Mouse (Mus musculus) forebrain, embryonic 15.5 days (tissue): ENCODE measurements at regions not wholly inside any gene's neighbourhood (a gene's known extent, or its start where the extent isn't known, plus 50 kb on each side); places are given as distances from the start of the nearest gene placed in this dataset.

Source experiments
- ATAC-seq: fragments of 200-750 bp; cut with Nextera tagmentation; replicated peaks from 2 replicates; pipeline ENCODE4 v1.8.0; 2017; ENCODE audit warnings: mild to moderate bottlenecking, moderate TSS enrichment, moderate library complexity
- H3K27ac ChIP-seq: fragments of 300-500 bp; sonication (generic); replicated peaks from 2 replicates; pipeline ENCODE4 v1.5.1; 2015; ENCODE audit warnings: mild to moderate bottlenecking, inconsistent platforms
- H3K27me3 ChIP-seq: fragments of 300-500 bp; sonication (generic); 2 replicates; pipeline ENCODE4 v1.6.1; 2015; ENCODE audit warnings: inconsistent platforms
- H3K36me3 ChIP-seq: fragments of 300-500 bp; sonication (generic); 2 replicates; pipeline ENCODE4 v1.6.1; 2015; ENCODE audit warnings: mild to moderate bottlenecking, inconsistent platforms
- H3K4me1 ChIP-seq: fragments of 300-500 bp; sonication (generic); 2 replicates; pipeline ENCODE4 v1.6.1; 2015; ENCODE audit warnings: inconsistent platforms
- H3K4me2 ChIP-seq: fragments of 300-500 bp; sonication (generic); replicated peaks from 2 replicates; pipeline ENCODE4 v1.6.1; 2015; ENCODE audit warnings: mild to moderate bottlenecking, inconsistent platforms
- H3K4me3 ChIP-seq: fragments of 300-500 bp; sonication (generic); 2 replicates; pipeline ENCODE4 v1.5.1; 2015; ENCODE audit warnings: mild to moderate bottlenecking, inconsistent platforms
- H3K9ac ChIP-seq: fragments of 300-500 bp; sonication (generic); replicated peaks from 2 replicates; pipeline ENCODE4 v1.6.1; 2015; ENCODE audit warnings: mild to moderate bottlenecking, inconsistent platforms
- H3K9me3 ChIP-seq: fragments of 300-500 bp; sonication (generic); 2 replicates; pipeline ENCODE4 v1.6.1; 2016; ENCODE audit warnings: inconsistent platforms
- WGBS: fragments of 180-500 bp; shearing (Covaris S2); methylation state at CpG from one replicate; pipeline ENCODE4 v1.1.7; 2015; ENCODE audit warnings: mixed read lengths; 5-methylcytosine and 5-hydroxymethylcytosine counted together

DNA sequence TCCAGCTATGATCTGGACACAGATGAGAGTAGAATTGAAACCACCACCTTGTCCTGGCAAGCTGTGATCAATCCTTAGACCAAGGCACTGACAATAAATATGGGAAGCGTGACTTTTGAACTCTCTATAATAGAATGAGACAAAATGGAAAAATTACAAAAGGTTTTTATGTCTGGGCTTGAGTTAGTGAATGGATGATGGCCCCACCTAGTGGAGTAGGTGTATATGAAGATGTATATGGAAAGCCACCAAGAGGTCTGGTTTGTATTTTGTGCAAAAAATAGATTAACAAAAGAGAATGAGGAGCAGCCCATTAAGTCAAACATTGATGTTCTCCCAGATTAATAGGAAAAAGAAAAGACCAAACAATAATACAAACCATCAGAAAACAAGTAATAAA, 172.5 kb downstream of the Tacr3 start:
- Histone ChIP-seq H3K27me3 (no peaks in the 10 kb centered on the region), H3K4me3 (no peak overlapping the region), H3K9ac (no peak overlapping the region), H3K36me3 (no peaks in the 10 kb centered on the region), H3K27ac (no peak overlapping the region), H3K4me1 (no peaks in the 10 kb centered on the region), H3K4me2 (no peak overlapping the region), H3K9me3 (no peaks in the 10 kb centered on the region)
- no peak for ATAC-seq
- 93% methylated on average over 1 of the region's 1 CpGs for WGBS

GRCm38 (mm10) chr3:135015784-135016183, 187.0 kb downstream of the Tacr3 start:
- H3K9ac ChIP-seq: no peak overlapping the region
- no peak overlapping the region for H3K4me2 ChIP-seq
- WGBS: 84% methylated on average over 4 of the region's 4 CpGs
- H3K9me3 ChIP-seq: no peaks in the 10 kb centered on the region
- no peaks in the 10 kb centered on the region for H3K4me1 ChIP-seq
- H3K27ac ChIP-seq: no peak overlapping the region
- no peaks in the 10 kb centered on the region for H3K27me3 ChIP-seq
- no peak for ATAC-seq
- H3K4me3 ChIP-seq: no peak overlapping the region
- no peaks in the 10 kb centered on the region for H3K36me3 ChIP-seq

- H3K27me3 ChIP-seq: no peaks in the 10 kb centered on the region
- no peak overlapping the region for H3K9ac ChIP-seq
- 84% methylated on average over 2 of the region's 2 CpGs for WGBS
- ATAC-seq: no peak
- H3K4me2 ChIP-seq: no peak overlapping the region
- H3K4me3 ChIP-seq: no peak overlapping the region
- H3K27ac ChIP-seq: no peak overlapping the region
- H3K4me1 ChIP-seq: no peaks in the 10 kb centered on the region
- H3K36me3 ChIP-seq: no peaks in the 10 kb centered on the region
- no peaks in the 10 kb centered on the region for H3K9me3 ChIP-seq
Observed at GRCm38 (mm10) chr3:135024366-135024765, 188.0 kb upstream of the Cenpe start.

GRCm38 (mm10) chr3:135024799-135025198, 187.5 kb upstream of the Cenpe start:
- Histone ChIP-seq H3K9me3 (no peaks in the 10 kb centered on the region), H3K4me2 (no peak overlapping the region), H3K27me3 (no peaks in the 10 kb centered on the region), H3K27ac (no peak overlapping the region), H3K4me1 (no peaks in the 10 kb centered on the region), H3K4me3 (no peak overlapping the region), H3K36me3 (no peaks in the 10 kb centered on the region), H3K9ac (no peak overlapping the region)
- whole genome bisulfite sequencing: 84% methylated on average over 1 of the region's 1 CpGs
- no peak for ATAC-seq

- no peak for ATAC-seq
- H3K9me3 ChIP-seq: no peaks in the 10 kb centered on the region
- WGBS: 91% methylated on average over 2 of the region's 2 CpGs
- no peaks in the 10 kb centered on the region for H3K4me1 ChIP-seq
- no peak overlapping the region for H3K4me2 ChIP-seq
- H3K27ac ChIP-seq: no peak overlapping the region
- no peak overlapping the region for H3K4me3 ChIP-seq
- H3K36me3 ChIP-seq: no peaks in the 10 kb centered on the region
- H3K27me3 ChIP-seq: no peaks in the 10 kb centered on the region
- no peak overlapping the region for H3K9ac ChIP-seq
Observed at GRCm38 (mm10) chr3:135032483-135032882, 179.9 kb upstream of the Cenpe start.

DNA sequence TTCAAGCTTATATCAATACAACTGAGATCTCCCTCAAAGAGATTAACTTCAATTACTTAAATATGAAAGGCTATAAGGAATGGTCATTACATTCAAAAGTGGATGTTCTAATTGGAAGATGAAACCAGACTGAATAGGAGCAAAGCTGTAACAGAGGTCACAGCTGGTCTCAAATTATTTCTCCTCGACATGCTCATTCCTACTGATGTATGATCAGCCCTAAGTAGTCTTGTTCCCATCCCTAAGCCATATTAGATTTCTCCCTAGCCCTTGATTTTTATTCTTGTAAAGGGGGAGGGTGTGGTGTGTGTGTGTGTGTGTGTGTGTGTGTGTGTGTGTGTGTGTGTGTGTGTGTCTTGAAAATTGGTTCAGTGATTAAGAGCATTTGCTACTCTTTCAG, 175.0 kb upstream of the Cenpe start:
- 2% methylated on average over 1 of the region's 1 CpGs for WGBS
- Histone ChIP-seq H3K27ac (no peak overlapping the region), H3K9me3 (no peaks in the 10 kb centered on the region), H3K27me3 (no peaks in the 10 kb centered on the region), H3K4me2 (no peak overlapping the region), H3K4me3 (no peak overlapping the region), H3K9ac (no peak overlapping the region), H3K4me1 (no peaks in the 10 kb centered on the region), H3K36me3 (no peaks in the 10 kb centered on the region)
- no peak for ATAC-seq

DNA sequence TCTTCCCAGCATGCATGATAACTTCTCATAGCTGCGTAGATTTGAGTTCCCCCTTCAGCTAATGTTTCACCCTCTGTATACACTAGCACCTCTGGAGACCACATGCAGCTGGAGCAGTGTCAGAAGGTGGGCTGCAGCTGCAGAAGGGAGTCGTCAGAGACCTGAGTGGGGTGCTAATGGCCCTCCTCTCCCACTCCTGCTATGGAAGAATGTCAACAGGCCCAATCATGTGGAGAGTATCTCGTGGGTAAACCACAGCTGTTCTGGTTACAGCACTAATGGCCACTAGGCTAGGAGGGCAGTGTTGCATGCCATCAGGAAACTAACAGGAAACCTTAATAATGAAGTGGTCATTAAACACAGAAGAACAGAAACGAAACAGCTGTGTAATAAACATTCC, 170.1 kb upstream of the Cenpe start:
- Histone ChIP-seq H3K27ac (no peak overlapping the region), H3K4me1 (no peaks in the 10 kb centered on the region), H3K36me3 (no peaks in the 10 kb centered on the region), H3K9me3 (no peaks in the 10 kb centered on the region), H3K4me2 (no peak overlapping the region), H3K4me3 (no peak overlapping the region), H3K9ac (no peak overlapping the region), H3K27me3 (no peaks in the 10 kb centered on the region)
- 60% methylated on average over 4 of the region's 4 CpGs for WGBS
- ATAC-seq: no peak

DNA sequence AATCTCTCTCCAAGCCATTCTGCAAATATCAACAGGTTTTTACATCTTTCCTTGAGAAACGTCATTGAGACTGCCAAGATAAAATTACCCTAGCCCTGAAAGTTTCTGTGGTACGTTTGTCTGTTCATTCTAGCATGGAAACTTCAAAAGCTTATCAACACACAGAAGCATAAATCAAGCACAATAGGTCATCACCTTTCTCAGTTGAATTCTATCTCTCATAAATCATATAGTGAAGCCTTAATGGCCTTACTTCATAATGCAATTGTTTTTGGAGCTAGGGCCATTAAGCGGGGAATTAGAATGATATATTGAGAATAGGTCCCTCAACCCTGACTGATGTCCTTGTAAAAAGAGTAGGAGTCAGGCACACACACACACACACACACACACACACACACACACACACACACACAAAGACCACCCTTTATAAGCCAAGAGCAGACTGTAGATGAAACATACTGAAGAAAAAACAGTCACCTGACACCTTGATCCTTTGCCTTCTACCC, 166.5 kb upstream of the Cenpe start:
- no peaks in the 10 kb centered on the region for H3K9me3 ChIP-seq
- 80% methylated on average over 3 of the region's 3 CpGs for WGBS
- H3K4me1 ChIP-seq: no peaks in the 10 kb centered on the region
- H3K9ac ChIP-seq: no peak overlapping the region
- no peak overlapping the region for H3K4me3 ChIP-seq
- H3K27ac ChIP-seq: no peak overlapping the region
- no peaks in the 10 kb centered on the region for H3K36me3 ChIP-seq
- no peaks in the 10 kb centered on the region for H3K27me3 ChIP-seq
- ATAC-seq: no peak
- H3K4me2 ChIP-seq: no peak overlapping the region

GRCm38 (mm10) chr3:135091487-135091886, 120.8 kb upstream of the Cenpe start:
- Histone ChIP-seq H3K27me3 (no peaks in the 10 kb centered on the region), H3K4me2 (no peak overlapping the region), H3K4me1 (no peaks in the 10 kb centered on the region), H3K9me3 (no peaks in the 10 kb centered on the region), H3K27ac (no peak overlapping the region), H3K9ac (no peak overlapping the region), H3K4me3 (no peak overlapping the region), H3K36me3 (no peaks in the 10 kb centered on the region)
- ATAC-seq: no peak

- Histone ChIP-seq H3K4me1 (no peaks in the 10 kb centered on the region), H3K27me3 (no peaks in the 10 kb centered on the region), H3K9me3 (no peaks in the 10 kb centered on the region), H3K27ac (no peak overlapping the region), H3K9ac (no peak overlapping the region), H3K4me2 (no peak overlapping the region), H3K36me3 (no peaks in the 10 kb centered on the region), H3K4me3 (no peak overlapping the region)
- WGBS: 60% methylated on average over 8 of the region's 8 CpGs
- ATAC-seq: peak; percentile 79
Observed at GRCm38 (mm10) chr3:135100901-135101586, 111.3 kb upstream of the Cenpe start.
